Mouse (Mus musculus): Measurements from ENCODE around the gene Pgp. TPM values are rescaled to one million over a fixed set of nuclear protein-coding genes. Genes with fewer than 3 reads are reported as not detected.
A peak's percentile ranks its signal among the peaks of the same experiment; 100 is the strongest.
"Not testable (repeated sequence)": the region's sequence is repeated elsewhere in the genome, so short reads cannot be mapped to it uniquely, and the experiment has no call there.

The Pgp gene
- polyA plus RNA-seq, 1 experiment from 2014 or later, result 51.3 TPM

GRCm38 (mm10) chr17:24442632-24443155 lies 27.5 kb upstream of the Pgp start, which contains the start of gene Dnase1l2:
Gene Dnase1l2 (minus strand): TSS chr17:24443105.
- Histone ChIP-seq H3K4me2 (replicated peaks) (no peak within 1 kb of the TSS), H3K27me3 (no peaks in the 10 kb centered on the region)

GRCm38 (mm10) chr17:24443409-24443808 lies 26.8 kb upstream of the Pgp start:
- Histone ChIP-seq H3K9ac (no peak overlapping the region), H3K4me3 (no peak overlapping the region), H3K9me3 (no peaks in the 10 kb centered on the region), H3K4me1 (no peaks in the 10 kb centered on the region), H3K27ac (no peak overlapping the region), H3K36me3 (peaks cover 92% of the 10 kb centered on the region), H3K27me3 (no peaks in the 10 kb centered on the region), H3K4me2 (replicated peaks) (no peak overlapping the region)
- WGBS, result 89% methylated on average over 4 of the region's 4 CpGs
- no peak for ATAC-seq (ENCODE audit: low FRiP score, low read depth)

More at GRCm38 (mm10) chr17:24442632-24443155, 27.5 kb upstream of the Pgp start, which contains the start of gene Dnase1l2:
- peaks cover 92% of the 10 kb centered on the region for H3K36me3 ChIP-seq
- H3K9me3 ChIP-seq, result no peaks in the 10 kb centered on the region
- no peak within 1 kb of the TSS for H3K4me3 ChIP-seq
- no peak for ATAC-seq (ENCODE audit: low FRiP score, low read depth)
- no peaks in the 10 kb centered on the region for H3K4me1 ChIP-seq
- no peak within 1 kb of the TSS for H3K27ac ChIP-seq
- no peak within 1 kb of the TSS for H3K9ac ChIP-seq
- WGBS, result 85% methylated on average over 7 of the region's 7 CpGs

- H3K9me3 ChIP-seq, result no peaks in the 10 kb centered on the region
- no peaks in the 10 kb centered on the region for H3K27me3 ChIP-seq
- peaks cover 95% of the 10 kb centered on the region for H3K36me3 ChIP-seq
- no peak overlapping the region for H3K9ac ChIP-seq
- ATAC-seq (ENCODE audit: low FRiP score, low read depth), result no peak
- WGBS, result 92% methylated on average over 8 of the region's 8 CpGs
- H3K4me1 ChIP-seq, result no peaks in the 10 kb centered on the region
- no peak overlapping the region for H3K4me2 ChIP-seq (replicated peaks)
- H3K4me3 ChIP-seq, result no peak overlapping the region
- H3K27ac ChIP-seq, result no peak overlapping the region
Measured at GRCm38 (mm10) chr17:24446590-24446989, 23.6 kb upstream of the Pgp start.

GRCm38 (mm10) chr17:24449507-24449906 lies 20.7 kb upstream of the Pgp start:
- WGBS, result 86% methylated on average over 6 of the region's 6 CpGs
- no peak for ATAC-seq (ENCODE audit: low FRiP score, low read depth)
- H3K4me1 ChIP-seq, result peaks cover 14% of the 10 kb centered on the region
- no peak overlapping the region for H3K4me2 ChIP-seq (replicated peaks)
- no peak overlapping the region for H3K27ac ChIP-seq
- peaks cover 77% of the 10 kb centered on the region for H3K36me3 ChIP-seq
- H3K4me3 ChIP-seq, result no peak overlapping the region
- H3K27me3 ChIP-seq, result no peaks in the 10 kb centered on the region
- H3K9me3 ChIP-seq, result no peaks in the 10 kb centered on the region
- H3K9ac ChIP-seq, result no peak overlapping the region

GRCm38 (mm10) chr17:24451220-24451619 lies 19.0 kb upstream of the Pgp start:
- Histone ChIP-seq H3K27me3 (no peaks in the 10 kb centered on the region), H3K4me3 (no peak overlapping the region), H3K9me3 (no peaks in the 10 kb centered on the region), H3K4me1 (peaks cover 17% of the 10 kb centered on the region), H3K9ac (no peak overlapping the region), H3K36me3 (peaks cover 60% of the 10 kb centered on the region), H3K4me2 (replicated peaks) (no peak overlapping the region), H3K27ac (no peak overlapping the region)
- WGBS, result 92% methylated on average over 6 of the region's 6 CpGs
- ATAC-seq (ENCODE audit: low FRiP score, low read depth), result no peak

GRCm38 (mm10) chr17:24453372-24453771 lies 16.8 kb upstream of the Pgp start:
- ATAC-seq (ENCODE audit: low FRiP score, low read depth), result no peak
- peaks cover 17% of the 10 kb centered on the region for H3K4me1 ChIP-seq
- no peaks in the 10 kb centered on the region for H3K9me3 ChIP-seq
- WGBS, result 79% methylated on average over 2 of the region's 2 CpGs
- no peaks in the 10 kb centered on the region for H3K27me3 ChIP-seq
- no peak overlapping the region for H3K9ac ChIP-seq
- peaks cover 38% of the 10 kb centered on the region for H3K36me3 ChIP-seq
- no peak overlapping the region; the same call in 1 of the 2 replicates for H3K4me3 ChIP-seq
- H3K27ac ChIP-seq, result no peak overlapping the region
- H3K4me2 ChIP-seq (replicated peaks), result peak overlapping the region; percentile 78

GRCm38 (mm10) chr17:24454218-24454755 lies 15.9 kb upstream of the Pgp start:
- Histone ChIP-seq H3K4me1 (peaks cover 17% of the 10 kb centered on the region), H3K27me3 (no peaks in the 10 kb centered on the region), H3K4me2 (replicated peaks) (peak overlapping the region; percentile 78), H3K9ac (peak overlapping the region; percentile 88), H3K9me3 (no peaks in the 10 kb centered on the region), H3K4me3 (peak overlapping the region; percentile 85), H3K27ac (peak overlapping the region; percentile 95), H3K36me3 (peaks cover 29% of the 10 kb centered on the region)
- no peak for ATAC-seq (ENCODE audit: low FRiP score, low read depth)
- WGBS, result 4% methylated on average over 14 of the region's 14 CpGs

- Histone ChIP-seq H3K36me3 (peaks cover 23% of the 10 kb centered on the region), H3K27me3 (no peaks in the 10 kb centered on the region), H3K9me3 (no peaks in the 10 kb centered on the region), H3K9ac (peak overlapping the region; percentile 88), H3K27ac (peak overlapping the region; percentile 95), H3K4me2 (replicated peaks) (peak overlapping the region; percentile 78), H3K4me3 (peak overlapping the region; percentile 85), H3K4me1 (peaks cover 17% of the 10 kb centered on the region)
- WGBS, result under 1% methylated on average over 67 of the region's 67 CpGs
- ATAC-seq (ENCODE audit: low FRiP score, low read depth), result peak; percentile 94
Measured at GRCm38 (mm10) chr17:24454756-24455522, 15.3 kb upstream of the Pgp start.

- Histone ChIP-seq H3K4me3 (peak overlapping the region; percentile 85), H3K4me1 (peaks cover 17% of the 10 kb centered on the region), H3K36me3 (peaks cover 15% of the 10 kb centered on the region), H3K27ac (peak overlapping the region; percentile 6; the same call in 1 of the 2 replicates), H3K4me2 (replicated peaks) (peak overlapping the region; percentile 78)
- WGBS, result 53% methylated on average over 10 of the region's 10 CpGs
- not testable (repeated sequence) for H3K9me3 ChIP-seq; H3K27me3 ChIP-seq; H3K9ac ChIP-seq; ATAC-seq (ENCODE audit: low FRiP score, low read depth)
Measured at GRCm38 (mm10) chr17:24455523-24456206, 14.5 kb upstream of the Pgp start.

- no peaks in the 10 kb centered on the region for H3K4me1 ChIP-seq
- H3K27me3 ChIP-seq, result no peaks in the 10 kb centered on the region
- H3K4me2 ChIP-seq (replicated peaks), result no peak overlapping the region
- H3K36me3 ChIP-seq, result no peaks in the 10 kb centered on the region
- H3K9me3 ChIP-seq, result no peaks in the 10 kb centered on the region
- H3K27ac ChIP-seq, result no peak overlapping the region
- no peak overlapping the region for H3K9ac ChIP-seq
- H3K4me3 ChIP-seq, result no peak overlapping the region
- no peak for ATAC-seq (ENCODE audit: low FRiP score, low read depth)
- 51% methylated on average over 2 of the region's 2 CpGs for WGBS
Measured at GRCm38 (mm10) chr17:24461580-24461979, 8.6 kb upstream of the Pgp start.

- ATAC-seq (ENCODE audit: low FRiP score, low read depth), result no peak
- Histone ChIP-seq H3K4me1 (no peaks in the 10 kb centered on the region), H3K36me3 (no peaks in the 10 kb centered on the region), H3K4me2 (replicated peaks) (no peak overlapping the region), H3K9ac (no peak overlapping the region), H3K9me3 (no peaks in the 10 kb centered on the region), H3K27me3 (no peaks in the 10 kb centered on the region), H3K4me3 (no peak overlapping the region), H3K27ac (no peak overlapping the region)
- whole genome bisulfite sequencing, result 85% methylated on average over 1 of the region's 1 CpGs
Measured at GRCm38 (mm10) chr17:24462932-24463331, 7.3 kb upstream of the Pgp start.
